Mouse (Mus musculus) ES-E14 (cell line): ENCODE measurements around the gene Gm11985. TPM values are rescaled to one million over a fixed set of nuclear protein-coding genes. Genes with fewer than 3 reads are reported as not detected.

Experiments
- DNase-seq: peaks from one replicate; pipeline ENCODE4 v3.0.0-alpha.2; 2013; ENCODE audit warnings: low read depth, low spot score
- H3K27ac ChIP-seq: 2 replicates; pipeline ENCODE4 v1.5.1; 2012; ENCODE audit warnings: low read depth, mild to moderate bottlenecking, low read length, moderate library complexity, mixed read lengths; ENCODE audit not compliant: poor library complexity, insufficient read depth, severe bottlenecking
- H3K36me3 ChIP-seq: 2 replicates; pipeline ENCODE4 v1.6.1; 2012; ENCODE audit warnings: mild to moderate bottlenecking, low read length, moderate library complexity, mixed read lengths; ENCODE audit not compliant: control insufficient read depth, poor library complexity, insufficient read depth, severe bottlenecking
- H3K4me1 ChIP-seq, 2 experiments: fragments of 150-350 bp in 1 of 2; sonication (generic) in 1 of 2; 2 replicates each; pipeline ENCODE4 v1.6.1; 2012; ENCODE audit warnings: low read length in 2 of 2, mild to moderate bottlenecking in 1 of 2, mixed read lengths in 1 of 2; ENCODE audit not compliant: control insufficient read depth in 2 of 2, insufficient read depth in 2 of 2, poor library complexity in 1 of 2
- H3K4me3 ChIP-seq, 2 experiments: fragments of 150-350 bp in 1 of 2; sonication (generic) in 1 of 2; 2 replicates each; pipeline ENCODE4 v1.5.1; 2012; ENCODE audit warnings: low read length in 2 of 2, low read depth in 1 of 2, mild to moderate bottlenecking in 1 of 2, mixed read lengths in 1 of 2; ENCODE audit not compliant: insufficient read depth in 1 of 2, poor library complexity in 1 of 2, severe bottlenecking in 1 of 2
- H3K9ac ChIP-seq: 2 replicates; pipeline ENCODE4 v1.6.1; 2012; ENCODE audit warnings: low read depth, mild to moderate bottlenecking, low read length, mixed read lengths; ENCODE audit not compliant: poor library complexity, insufficient read depth, severe bottlenecking
- H3K9me3 ChIP-seq: fragments of 150-350 bp; sonication (generic); 2 replicates; pipeline ENCODE4 v1.6.1; 2012; ENCODE audit warnings: low read depth, mild to moderate bottlenecking, low read length; ENCODE audit not compliant: control insufficient read depth, insufficient read depth
- CHD2 ChIP-seq: IDR thresholded peaks from 2 replicates; pipeline ENCODE4 v1.6.1; 2014; ENCODE audit warnings: mild to moderate bottlenecking, low read depth, low read length, inconsistent platforms
- HCFC1 ChIP-seq: IDR thresholded peaks from 2 replicates; pipeline ENCODE4 v1.6.1; 2012; ENCODE audit warnings: low read length, inconsistent platforms, borderline replicate concordance; ENCODE audit not compliant: insufficient read depth
- MAFK ChIP-seq: IDR thresholded peaks from 2 replicates; pipeline ENCODE4 v1.6.1; 2014; ENCODE audit warnings: mild to moderate bottlenecking, low read depth, low read length, inconsistent platforms; ENCODE audit not compliant: insufficient read depth
- ZC3H11A ChIP-seq: IDR thresholded peaks from 2 replicates; pipeline ENCODE4 v1.6.1; 2012; ENCODE audit warnings: low read depth, mild to moderate bottlenecking, inconsistent platforms, low read length, borderline replicate concordance
- ZNF384 ChIP-seq: IDR thresholded peaks from 2 replicates; pipeline ENCODE4 v1.6.1; 2012; ENCODE audit warnings: low read depth, low read length, inconsistent platforms
- in situ Hi-C, 2 experiments: fragments of 600-800 bp; cut with MboI; formaldehyde crosslinking; loops; one replicate each; pipeline ENCODE4 v1.15.1; 2025; ENCODE audit warnings: low sequenced_read_pairs in 2 of 2, inconsistent platforms in 1 of 2; ENCODE audit not compliant: unreplicated experiment in 2 of 2
- total RNA-seq: library from RNA; depleted of rRNA; stranded (reverse); fragments of 300-350 nt; gene quantifications from 2 replicates; pipeline ENCODE4 v1.2.3, GENCODE M21; 2012

Gm11985 gene
- total RNA-seq, 1 experiment: not detected

DNA sequence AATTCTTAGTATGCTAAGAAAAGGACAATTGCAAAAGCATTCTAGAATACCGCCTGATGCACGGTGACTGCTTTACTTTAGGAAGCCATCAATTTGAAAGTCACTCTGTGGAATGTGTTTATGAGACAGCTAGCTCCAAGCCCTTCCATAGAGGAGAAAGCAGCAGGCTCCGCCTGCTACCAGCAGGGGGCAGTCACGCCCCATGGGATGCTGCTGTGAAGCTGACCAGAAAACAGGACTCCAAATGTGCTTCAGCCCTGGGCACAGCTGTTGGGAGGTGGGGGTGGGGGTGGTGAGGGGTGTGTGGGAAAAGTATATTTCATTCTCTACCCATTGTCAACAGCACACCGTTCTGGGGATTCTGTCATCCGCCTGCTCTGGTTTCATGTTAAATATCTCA, 22.0 kb upstream of the Gm11985 start:
- Histone ChIP-seq H3K27ac (no peak overlapping the region), H3K4me3 (no peak overlapping the region), H3K9me3 (no peaks in the 10 kb centered on the region), H3K4me1 (no peaks in the 10 kb centered on the region), H3K9ac (no peak overlapping the region), H3K36me3 (peaks cover 12% of the 10 kb centered on the region)
- peak; percentile 50 for DNase-seq
- peak; percentile 78 for TF ChIP-seq ZC3H11A
- TF ChIP-seq ZNF384: no peak
- TF ChIP-seq CHD2: no peak
- in situ Hi-C loops: loop anchor here (10.0 to 25.0 kb wide), 2 partner anchors 1034 to 1177 kb away; no protein-coding TSS in a partner anchor

DNA sequence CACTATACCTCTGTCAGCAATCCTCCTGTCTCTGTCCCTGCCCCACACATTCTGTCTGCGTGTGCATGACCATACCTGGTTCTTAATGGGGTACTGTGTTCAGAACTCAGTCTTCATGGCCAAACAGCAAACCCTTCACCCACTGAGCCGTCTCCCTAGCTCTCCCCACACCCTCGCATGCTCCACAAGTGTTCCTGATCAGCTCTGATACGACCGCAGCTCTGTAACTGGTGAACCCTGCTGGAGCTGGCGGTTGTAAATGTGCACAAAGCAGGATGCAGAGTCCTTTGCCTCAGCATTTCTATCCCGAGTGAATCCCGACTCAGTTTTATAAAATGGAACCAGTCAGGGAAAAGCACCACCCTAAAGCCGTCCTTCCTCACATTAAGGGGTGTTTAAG, 15.5 kb upstream of the Gm11985 start:
- Histone ChIP-seq H3K9me3 (no peaks in the 10 kb centered on the region), H3K4me1 (no peaks in the 10 kb centered on the region), H3K4me3 (no peak overlapping the region), H3K27ac (no peak overlapping the region), H3K36me3 (peaks cover 6% of the 10 kb centered on the region; the same call in 1 of the 2 replicates), H3K9ac (no peak overlapping the region)
- in situ Hi-C loops: loop anchor here (10.0 to 25.0 kb wide), 3 partner anchors 361 to 1201 kb away; no protein-coding TSS in a partner anchor
- DNase-seq: no peak
- TF ChIP-seq MAFK (no peak), ZNF384 (no peak), CHD2 (no peak), HCFC1 (no peak), ZC3H11A (no peak)

DNA sequence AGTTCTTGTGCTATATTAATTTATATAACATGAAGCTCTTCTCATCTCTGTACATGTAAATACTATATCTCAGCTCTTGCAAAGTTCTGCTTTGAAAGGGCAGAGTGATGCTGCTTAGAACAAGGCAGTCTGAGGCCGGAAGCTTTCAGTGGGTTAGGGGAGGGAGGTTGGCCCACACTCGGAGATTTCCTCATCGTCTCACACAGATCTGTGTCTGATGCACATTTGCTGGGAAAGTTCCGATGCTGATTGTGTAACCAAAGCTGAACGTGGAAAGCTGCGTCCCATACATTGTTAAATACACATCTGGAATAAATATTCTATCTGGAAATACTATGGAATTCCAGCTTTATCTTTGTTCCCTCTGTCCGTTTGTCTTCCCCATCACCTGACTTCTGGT, 13.8 kb upstream of the Gm11985 start:
- Histone ChIP-seq H3K27ac (no peak overlapping the region), H3K9ac (no peak overlapping the region), H3K9me3 (no peaks in the 10 kb centered on the region), H3K4me3 (no peak overlapping the region), H3K4me1 (no peaks in the 10 kb centered on the region), H3K36me3 (no peaks in the 10 kb centered on the region)
- DNase-seq: no peak
- TF ChIP-seq CHD2 (no peak), HCFC1 (no peak), MAFK (no peak), ZC3H11A (no peak), ZNF384 (no peak)
- in situ Hi-C loops: loop anchor here (10.0 to 25.0 kb wide), 3 partner anchors 363 to 1203 kb away; no protein-coding TSS in a partner anchor

DNA sequence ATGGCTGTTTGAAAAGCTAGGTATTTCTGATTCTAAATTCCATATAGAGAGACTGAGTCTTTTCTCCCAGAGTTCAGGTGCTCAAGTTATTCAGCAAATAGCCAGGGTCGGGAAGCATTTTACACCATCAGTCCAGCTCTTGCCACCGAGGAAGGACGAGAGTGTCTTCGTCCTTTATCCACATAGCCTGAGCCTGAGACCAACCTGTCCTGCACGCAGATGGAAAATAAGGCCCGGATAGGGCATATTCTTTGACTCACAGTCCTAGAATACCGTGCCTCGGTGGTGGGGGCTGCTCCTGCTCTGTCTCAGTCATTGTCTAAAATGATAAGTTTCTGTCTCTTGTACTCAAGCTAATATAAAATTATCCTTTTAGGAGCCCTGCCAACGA, 12.0 kb upstream of the Gm11985 start:
- no peak for DNase-seq
- Histone ChIP-seq H3K36me3 (no peaks in the 10 kb centered on the region), H3K9me3 (no peaks in the 10 kb centered on the region), H3K4me3 (no peak overlapping the region), H3K9ac (no peak overlapping the region), H3K4me1 (no peaks in the 10 kb centered on the region), H3K27ac (no peak overlapping the region)
- in situ Hi-C loops: loop anchor here (10.0 to 25.0 kb wide), 3 partner anchors 364 to 1204 kb away; no protein-coding TSS in a partner anchor
- TF ChIP-seq HCFC1 (no peak), ZC3H11A (no peak), CHD2 (no peak), MAFK (no peak), ZNF384 (no peak)

DNA sequence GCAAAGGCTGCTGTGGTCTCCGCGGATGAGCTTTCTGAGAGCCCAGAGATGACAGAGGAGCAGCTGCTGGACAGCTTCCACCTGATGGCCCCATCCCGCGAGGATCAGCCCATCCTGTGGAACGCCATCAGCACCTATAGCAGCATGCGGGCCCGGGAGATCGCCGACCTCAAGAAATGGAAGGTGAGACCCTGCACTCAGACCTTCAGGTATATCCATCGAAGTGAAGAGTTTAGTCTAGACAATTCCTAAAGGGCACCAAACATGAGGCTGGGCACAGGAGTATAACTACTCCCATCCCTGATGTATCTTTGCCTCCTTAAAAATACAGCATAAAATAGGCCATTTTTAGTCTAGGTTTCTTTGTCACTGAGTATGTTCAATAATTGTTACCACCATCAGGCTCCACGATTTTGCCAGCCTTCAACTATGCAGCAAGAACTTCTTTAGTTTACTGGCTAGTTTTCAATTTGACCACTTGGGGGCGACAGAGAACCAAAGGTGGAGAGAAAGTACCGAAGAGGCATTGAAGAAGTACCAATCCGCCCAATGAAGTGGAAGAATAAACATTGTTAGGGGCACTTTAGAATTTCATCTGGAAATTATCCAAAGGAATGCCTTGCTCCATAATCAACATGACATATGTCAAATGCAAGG, 11.5 kb upstream of the Gm11985 start:
- TF ChIP-seq ZC3H11A (peak; percentile 76; the same call in 1 of the 2 replicates), MAFK (no peak)
- DNase-seq: peak; percentile 83
- Histone ChIP-seq H3K36me3 (no peaks in the 10 kb centered on the region), H3K4me1 (no peaks in the 10 kb centered on the region), H3K27ac (no peak overlapping the region), H3K4me3 (no peak overlapping the region), H3K9ac (no peak overlapping the region), H3K9me3 (no peaks in the 10 kb centered on the region)
- in situ Hi-C loops: loop anchor here (10.0 to 25.0 kb wide), 3 partner anchors 365 to 1205 kb away; no protein-coding TSS in a partner anchor
